Mouse (Mus musculus): ENCODE data around the gene Numbl. TPM values are rescaled to one million over a fixed set of nuclear protein-coding genes. Genes with fewer than 3 reads are reported as not detected.

Gene Numbl
- polyA plus RNA-seq, 1 experiment = 6.0 TPM

DNA sequence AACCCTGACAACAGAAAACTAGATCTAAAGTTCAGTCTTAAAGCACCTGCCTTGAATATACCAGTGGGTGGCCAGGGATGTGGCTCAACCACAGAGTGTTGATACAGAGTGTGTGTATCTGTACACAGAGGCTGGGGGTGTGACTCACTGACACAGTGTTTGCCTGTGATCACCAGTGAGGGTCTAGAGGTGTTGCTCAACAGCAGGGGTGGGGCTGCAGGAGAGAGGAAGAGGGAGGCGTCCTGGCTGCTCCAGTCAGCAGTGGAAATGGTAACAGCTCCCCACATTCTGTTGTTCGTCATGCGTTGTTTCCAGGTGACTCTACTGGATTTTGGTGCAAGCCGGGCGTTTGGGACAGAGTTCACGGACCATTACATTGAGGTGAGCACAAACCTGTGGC lies 6.3 kb upstream of the Numbl start:
- no peak overlapping the region for H3K27ac ChIP-seq (ENCODE audit: insufficient read depth, low read depth, low read length)
- TF ChIP-seq POLR2A (IDR thresholded peaks at IDR 0.05; ENCODE audit: low read depth, low read length) (no peak), CTCF (conservative IDR thresholded peaks at IDR 0.05; ENCODE audit: insufficient read depth, insufficient read length, low read depth, low read length) (no peak)
- H3K27me3 ChIP-seq (replicated peaks; ENCODE audit: control insufficient read depth, insufficient read depth, low read length) = no peaks in the 10 kb centered on the region
- no peaks in the 10 kb centered on the region for H3K36me3 ChIP-seq (ENCODE audit: control insufficient read depth, insufficient read depth, low read length)
- no peak for DNase-seq
- H3K4me3 ChIP-seq (ENCODE audit: insufficient read depth, low read depth, low read length) = no peak overlapping the region
- 79% methylated on average over 6 of the region's 6 CpGs for WGBS
- no peaks in the 10 kb centered on the region for H3K4me1 ChIP-seq (ENCODE audit: control insufficient read depth, insufficient read depth, low read length)

DNA sequence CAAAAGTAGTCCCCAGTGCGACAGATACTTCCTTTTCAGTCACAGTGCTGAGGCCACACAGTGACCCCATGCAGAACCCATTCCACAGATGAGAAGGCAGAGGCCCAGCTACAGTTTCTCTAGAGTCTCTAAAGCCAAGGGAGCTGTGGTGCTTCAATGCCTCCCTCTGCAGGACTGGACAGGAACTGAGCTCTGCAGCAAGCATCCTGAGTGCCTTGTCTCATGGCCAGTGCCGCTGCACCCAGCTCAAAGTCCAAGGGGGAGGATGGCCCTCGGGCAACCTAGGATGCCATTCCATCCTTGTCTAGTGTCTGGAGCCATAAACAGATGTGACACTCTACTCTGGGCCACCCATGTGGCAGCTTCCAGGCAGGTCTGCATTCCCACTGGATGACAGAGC lies 2.5 kb upstream of the Numbl start:
- H3K27ac ChIP-seq (ENCODE audit: insufficient read depth, low read depth, low read length) = no peak overlapping the region
- WGBS = 52% methylated on average over 3 of the region's 3 CpGs
- H3K36me3 ChIP-seq (ENCODE audit: control insufficient read depth, insufficient read depth, low read length) = no peaks in the 10 kb centered on the region
- DNase-seq = peak; percentile 78
- H3K4me3 ChIP-seq (ENCODE audit: insufficient read depth, low read depth, low read length) = no peak overlapping the region
- H3K4me1 ChIP-seq (ENCODE audit: control insufficient read depth, insufficient read depth, low read length) = peaks cover 4% of the 10 kb centered on the region
- TF ChIP-seq POLR2A (IDR thresholded peaks at IDR 0.05; ENCODE audit: low read depth, low read length) (no peak), CTCF (conservative IDR thresholded peaks at IDR 0.05; ENCODE audit: insufficient read depth, insufficient read length, low read depth, low read length) (peak; percentile 80)
- no peaks in the 10 kb centered on the region for H3K27me3 ChIP-seq (replicated peaks; ENCODE audit: control insufficient read depth, insufficient read depth, low read length)

DNA sequence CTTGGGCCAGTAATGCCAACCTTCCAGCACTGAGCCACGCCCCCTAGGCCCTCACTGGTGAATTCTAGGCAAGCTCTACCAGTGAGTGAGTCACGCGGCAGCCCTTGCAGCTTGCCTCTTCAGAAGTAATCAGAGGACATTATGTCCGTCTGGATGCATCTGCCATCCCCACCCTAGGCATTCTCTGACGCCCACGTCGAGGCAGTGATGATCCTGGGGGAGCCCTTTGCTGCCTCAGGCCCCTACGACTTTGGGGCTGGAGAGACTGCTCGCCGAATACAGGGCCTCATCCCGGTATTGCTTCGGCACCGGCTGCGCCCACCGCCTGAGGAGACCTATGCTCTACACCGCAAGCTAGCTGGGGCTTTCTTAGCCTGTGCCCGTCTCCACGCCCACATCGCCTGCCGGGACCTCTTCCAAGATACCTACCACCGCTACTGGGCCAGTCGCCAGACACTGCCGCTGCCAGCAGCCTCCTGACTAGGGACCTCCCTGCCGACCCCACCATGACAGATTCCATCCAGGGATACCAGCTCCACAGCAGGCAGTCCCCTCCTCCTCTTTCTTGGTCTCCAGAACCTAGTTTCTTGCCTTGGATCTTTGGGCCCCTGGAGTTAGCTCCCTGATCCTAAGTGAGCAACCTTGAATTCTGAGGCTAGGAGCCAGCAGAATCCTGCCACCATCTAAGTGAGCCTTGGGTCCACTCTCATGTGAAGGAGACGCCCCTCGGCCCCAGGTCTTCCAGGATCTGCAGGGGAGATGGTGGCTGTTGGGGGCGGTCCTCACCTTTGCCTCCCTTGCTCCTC lies 984 bp upstream of the Numbl start:
- peaks cover 4% of the 10 kb centered on the region for H3K4me1 ChIP-seq (ENCODE audit: control insufficient read depth, insufficient read depth, low read length)
- WGBS = 38% methylated on average over 27 of the region's 27 CpGs
- DNase-seq = peak; percentile 59
- H3K4me3 ChIP-seq (ENCODE audit: insufficient read depth, low read depth, low read length) = no peak overlapping the region
- no peak overlapping the region for H3K27ac ChIP-seq (ENCODE audit: insufficient read depth, low read depth, low read length)
- H3K36me3 ChIP-seq (ENCODE audit: control insufficient read depth, insufficient read depth, low read length) = no peaks in the 10 kb centered on the region
- TF ChIP-seq CTCF (conservative IDR thresholded peaks at IDR 0.05; ENCODE audit: insufficient read depth, insufficient read length, low read depth, low read length) (no peak), POLR2A (IDR thresholded peaks at IDR 0.05; ENCODE audit: low read depth, low read length) (no peak)
- no peaks in the 10 kb centered on the region for H3K27me3 ChIP-seq (replicated peaks; ENCODE audit: control insufficient read depth, insufficient read depth, low read length)

DNA sequence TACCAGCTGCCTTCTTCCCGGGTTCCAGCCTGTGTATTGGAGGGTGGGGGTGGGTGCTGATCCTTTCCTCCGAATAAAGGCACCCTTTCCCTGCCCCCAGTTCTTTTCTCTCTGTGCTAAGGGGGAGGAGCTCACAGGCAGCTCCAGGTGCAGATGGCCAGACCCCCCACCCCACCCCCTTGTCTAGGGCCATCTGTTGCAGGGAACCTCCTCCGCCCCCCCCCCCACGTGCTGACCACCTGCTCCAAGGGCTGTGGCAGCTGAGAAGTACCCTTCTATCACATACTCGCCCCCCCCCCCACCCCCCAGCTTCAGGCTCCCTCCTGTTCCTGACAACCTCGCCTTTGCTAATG lies 405 bp upstream of the Numbl start:
- TF ChIP-seq CTCF (conservative IDR thresholded peaks at IDR 0.05; ENCODE audit: insufficient read depth, insufficient read length, low read depth, low read length) (no peak), POLR2A (IDR thresholded peaks at IDR 0.05; ENCODE audit: low read depth, low read length) (no peak)

DNA sequence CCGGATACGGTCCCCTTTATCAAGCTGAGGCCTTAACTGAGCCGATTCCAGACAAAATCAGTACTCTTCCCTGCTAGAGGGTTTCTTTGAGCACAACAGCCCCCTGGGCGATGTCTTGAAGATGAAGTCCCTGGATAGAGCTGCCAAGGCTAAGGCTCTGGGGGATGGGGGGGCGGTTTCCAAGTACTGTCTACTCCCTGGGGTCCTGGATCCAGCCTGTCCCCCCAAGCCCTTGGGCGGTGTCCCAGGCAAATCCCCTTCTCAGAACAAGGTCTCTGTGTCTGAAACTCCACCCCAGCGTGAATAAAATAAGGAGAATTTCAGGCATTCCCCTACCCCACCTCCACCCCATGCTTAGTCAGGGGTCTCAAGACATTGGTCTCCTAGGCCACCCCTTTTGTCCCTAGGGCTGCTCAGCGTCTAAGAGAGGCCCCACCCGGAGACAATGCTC lies 1.1 kb downstream of the Numbl start:
- peaks cover 4% of the 10 kb centered on the region for H3K4me1 ChIP-seq (ENCODE audit: control insufficient read depth, insufficient read depth, low read length)
- no peak overlapping the region for H3K27ac ChIP-seq (ENCODE audit: insufficient read depth, low read depth, low read length)
- H3K27me3 ChIP-seq (replicated peaks; ENCODE audit: control insufficient read depth, insufficient read depth, low read length) = no peaks in the 10 kb centered on the region
- DNase-seq = no peak
- TF ChIP-seq POLR2A (IDR thresholded peaks at IDR 0.05; ENCODE audit: low read depth, low read length) (no peak), CTCF (conservative IDR thresholded peaks at IDR 0.05; ENCODE audit: insufficient read depth, insufficient read length, low read depth, low read length) (no peak)
- 20% methylated on average over 9 of the region's 9 CpGs for WGBS
- peak overlapping the region; percentile 58; the same call in 1 of the 2 replicates for H3K4me3 ChIP-seq (ENCODE audit: insufficient read depth, low read depth, low read length)
- H3K36me3 ChIP-seq (ENCODE audit: control insufficient read depth, insufficient read depth, low read length) = no peaks in the 10 kb centered on the region

More for the DNA sequence above, 405 bp upstream of the Numbl start:
- H3K36me3 ChIP-seq (ENCODE audit: control insufficient read depth, insufficient read depth, low read length) = no peaks in the 10 kb centered on the region
- WGBS = 7% methylated on average over 5 of the region's 6 CpGs
- DNase-seq = no peak
- peak overlapping the region; percentile 81 for H3K4me3 ChIP-seq (ENCODE audit: insufficient read depth, low read depth, low read length)
- peak overlapping the region; percentile 34; the same call in 1 of the 2 replicates for H3K27ac ChIP-seq (ENCODE audit: insufficient read depth, low read depth, low read length)
- H3K4me1 ChIP-seq (ENCODE audit: control insufficient read depth, insufficient read depth, low read length) = peaks cover 4% of the 10 kb centered on the region
- no peaks in the 10 kb centered on the region for H3K27me3 ChIP-seq (replicated peaks; ENCODE audit: control insufficient read depth, insufficient read depth, low read length)

DNA sequence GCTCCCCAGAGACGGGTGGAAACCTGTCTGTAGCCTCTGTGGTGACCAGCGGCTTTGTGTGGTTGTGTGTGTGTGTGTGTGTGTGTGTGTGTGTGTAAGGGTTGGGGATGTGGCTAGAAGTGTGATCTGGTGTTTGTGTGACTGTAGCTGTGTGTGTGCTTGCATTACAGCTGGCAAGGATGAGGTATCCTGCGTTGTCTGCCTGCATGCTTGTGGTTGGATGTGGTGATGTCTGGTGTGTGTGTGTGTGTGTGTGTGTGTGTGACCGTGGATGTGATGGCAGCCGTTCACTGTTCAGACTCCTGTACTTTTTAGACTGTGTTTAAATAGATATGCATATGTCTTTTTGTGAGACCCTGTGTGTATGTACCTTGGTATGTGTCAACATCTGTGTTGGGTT lies 1.5 kb downstream of the Numbl start:
- DNase-seq = no peak
- 37% methylated on average over 5 of the region's 5 CpGs for WGBS
- TF ChIP-seq POLR2A (IDR thresholded peaks at IDR 0.05; ENCODE audit: low read depth, low read length) (no peak), CTCF (conservative IDR thresholded peaks at IDR 0.05; ENCODE audit: insufficient read depth, insufficient read length, low read depth, low read length) (no peak)

DNA sequence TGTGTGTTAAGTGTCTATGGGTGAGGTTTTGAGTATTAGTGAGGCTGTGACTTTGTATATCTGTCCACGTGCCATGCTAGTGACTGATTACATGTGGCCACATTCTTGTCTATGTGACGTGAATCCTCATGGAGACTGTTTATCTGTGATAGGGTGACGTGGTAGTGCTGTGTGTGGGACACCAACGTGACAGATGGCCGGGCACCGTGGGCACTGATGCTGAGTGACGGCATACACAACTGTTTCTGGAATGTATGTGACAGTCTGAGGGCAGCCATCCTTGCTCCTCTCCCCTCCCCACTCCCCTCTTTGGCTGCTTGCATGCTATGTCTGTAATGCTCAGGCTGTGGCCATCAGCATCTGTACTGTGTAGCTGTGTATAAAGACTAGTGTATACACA lies 2.6 kb downstream of the Numbl start:
- Histone ChIP-seq H3K27ac (ENCODE audit: insufficient read depth, low read depth, low read length) (no peak overlapping the region), H3K27me3 (replicated peaks; ENCODE audit: control insufficient read depth, insufficient read depth, low read length) (no peaks in the 10 kb centered on the region), H3K36me3 (ENCODE audit: control insufficient read depth, insufficient read depth, low read length) (no peaks in the 10 kb centered on the region), H3K4me3 (ENCODE audit: insufficient read depth, low read depth, low read length) (no peak overlapping the region), H3K4me1 (ENCODE audit: control insufficient read depth, insufficient read depth, low read length) (peaks cover 4% of the 10 kb centered on the region)
- DNase-seq = no peak
- 78% methylated on average over 7 of the region's 7 CpGs for WGBS
- no peak for TF ChIP-seq POLR2A (IDR thresholded peaks at IDR 0.05; ENCODE audit: low read depth, low read length)
- TF ChIP-seq CTCF (conservative IDR thresholded peaks at IDR 0.05; ENCODE audit: insufficient read depth, insufficient read length, low read depth, low read length) = no peak

More for the DNA sequence above, 1.5 kb downstream of the Numbl start:
- Histone ChIP-seq H3K4me3 (ENCODE audit: insufficient read depth, low read depth, low read length) (no peak overlapping the region), H3K36me3 (ENCODE audit: control insufficient read depth, insufficient read depth, low read length) (no peaks in the 10 kb centered on the region), H3K27ac (ENCODE audit: insufficient read depth, low read depth, low read length) (no peak overlapping the region), H3K27me3 (replicated peaks; ENCODE audit: control insufficient read depth, insufficient read depth, low read length) (no peaks in the 10 kb centered on the region), H3K4me1 (ENCODE audit: control insufficient read depth, insufficient read depth, low read length) (peaks cover 4% of the 10 kb centered on the region)
